Mouse (Mus musculus) heart, adult 2 months (tissue): ENCODE measurements around the gene Cap1. TPM values are rescaled to one million over a fixed set of nuclear protein-coding genes. Genes with fewer than 3 reads are reported as not detected.

Experiments
- DNase-seq, 2 experiments: peaks; one replicate each; pipeline ENCODE4 v3.0.0; 2021
- H3K27ac ChIP-seq: fragments of 200-600 bp; 2 replicates; pipeline ENCODE4 v1.8.1; 2022
- H3K27me3 ChIP-seq: fragments of 200-500 bp; 2 replicates; pipeline ENCODE4 v1.6.1; 2012; ENCODE audit warnings: mild to moderate bottlenecking, low read length, inconsistent platforms, mixed read lengths; ENCODE audit not compliant: control insufficient read depth, insufficient read depth
- H3K36me3 ChIP-seq: fragments of 200-500 bp; 2 replicates; pipeline ENCODE4 v1.6.1; 2012; ENCODE audit warnings: low read length, inconsistent platforms; ENCODE audit not compliant: control insufficient read depth, insufficient read depth
- H3K4me1 ChIP-seq: fragments of 200-500 bp; 2 replicates; pipeline ENCODE4 v1.6.1; 2011; ENCODE audit warnings: low read length; ENCODE audit not compliant: control insufficient read depth, insufficient read depth
- H3K4me3 ChIP-seq: fragments of 200-600 bp; 2 replicates; pipeline ENCODE4 v1.8.1; 2022
- H3K79me2 ChIP-seq: fragments of 200-500 bp; replicated peaks from 2 replicates; pipeline ENCODE4 v1.6.1; 2012; ENCODE audit warnings: mild to moderate bottlenecking, inconsistent platforms, low read length, moderate library complexity, mixed read lengths; ENCODE audit not compliant: control insufficient read depth, insufficient read depth
- H3K9ac ChIP-seq: fragments of 200-500 bp; 2 replicates; pipeline ENCODE4 v1.6.1; 2012; ENCODE audit warnings: low read depth, mild to moderate bottlenecking, control low read depth, inconsistent platforms, low read length, mixed read lengths
- CTCF ChIP-seq: fragments of 200-600 bp; IDR thresholded peaks from 2 replicates; pipeline ENCODE4 v1.8.1; 2022; ENCODE audit warnings: antibody characterized with exemption, mild to moderate bottlenecking, moderate library complexity
- EP300 ChIP-seq: fragments of 200-500 bp; IDR thresholded peaks from 2 replicates; pipeline ENCODE4 v1.6.1; 2011; ENCODE audit warnings: low read depth, low read length, control low read depth; ENCODE audit not compliant: insufficient read depth
- POLR2A ChIP-seq: fragments of 200-500 bp; IDR thresholded peaks from 2 replicates; pipeline ENCODE4 v1.6.1; 2011; ENCODE audit warnings: mild to moderate bottlenecking, low read depth, low read length, control low read depth; ENCODE audit not compliant: insufficient read depth
- WGBS: fragments of 180-500 bp; shearing (Covaris S2); methylation state at CpG from one replicate; pipeline ENCODE4 v1.1.7; 2018; 5-methylcytosine and 5-hydroxymethylcytosine counted together
- intact Hi-C: fragments of 180-260 bp; cut with DNase I; formaldehyde crosslinking; loops from one replicate; pipeline ENCODE4 v1.15.1; 2025
- polyA plus RNA-seq: library from polyadenylated mRNA; depleted of rRNA; stranded (reverse); fragments of >200 nt; gene quantifications from 2 replicates; pipeline ENCODE4 v1.2.3, GENCODE M21; 2012
- total RNA-seq, 2 experiments: library from RNA; stranded (reverse); gene quantifications; 2 replicates each; pipeline ENCODE4 v1.2.3; 2021

Gene Cap1
- total and polyA plus RNA-seq, 3 experiments: 38.3 to 53.4 (median 48.4) TPM

GRCm38 (mm10) chr4:122873512-122873911 lies 12.3 kb downstream of the Cap1 start:
- 46% methylated on average over 4 of the region's 4 CpGs for WGBS
- intact Hi-C loops: no loop called here
- TF ChIP-seq CTCF (no peak), POLR2A (no peak), EP300 (no peak)
- peaks cover 28% of the 10 kb centered on the region for H3K36me3 ChIP-seq
- H3K9ac ChIP-seq: no peak overlapping the region
- DNase-seq: no peak
- H3K27ac ChIP-seq: no peak overlapping the region
- peaks cover 20% of the 10 kb centered on the region for H3K4me1 ChIP-seq
- H3K4me3 ChIP-seq: no peak overlapping the region
- peaks cover 8% of the 10 kb centered on the region for H3K79me2 ChIP-seq
- H3K27me3 ChIP-seq: no peaks in the 10 kb centered on the region

DNA sequence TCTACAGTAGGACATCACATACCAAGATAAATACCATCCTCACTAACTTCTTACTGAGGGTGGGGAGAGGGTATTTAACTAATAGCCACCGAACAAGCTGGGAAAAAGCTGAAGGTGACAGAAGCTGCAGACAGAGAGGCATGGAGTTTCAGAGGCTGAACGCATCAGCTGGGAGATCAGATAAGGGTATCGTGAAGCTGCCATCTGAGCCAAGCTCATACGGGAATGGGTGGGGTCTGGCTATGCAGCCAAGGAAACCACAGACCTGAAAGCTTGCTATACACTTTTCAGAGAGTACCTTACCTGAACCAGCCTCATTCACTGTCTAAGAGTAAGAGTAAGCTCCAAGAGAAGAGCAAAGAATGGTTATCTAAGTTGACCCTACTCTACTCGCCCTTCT lies 12.9 kb downstream of the Cap1 start:
- Histone ChIP-seq H3K27me3 (no peaks in the 10 kb centered on the region), H3K4me1 (peaks cover 17% of the 10 kb centered on the region), H3K9ac (no peak overlapping the region), H3K79me2 (peaks cover 8% of the 10 kb centered on the region), H3K36me3 (peaks cover 26% of the 10 kb centered on the region), H3K4me3 (no peak overlapping the region), H3K27ac (no peak overlapping the region)
- DNase-seq: no peak
- intact Hi-C loops: no loop called here
- TF ChIP-seq POLR2A: no peak
- no peak for TF ChIP-seq CTCF
- TF ChIP-seq EP300: no peak
- WGBS: 41% methylated on average over 5 of the region's 5 CpGs

GRCm38 (mm10) chr4:122871989-122872388 lies 13.9 kb downstream of the Cap1 start:
- WGBS: 49% methylated on average over 2 of the region's 2 CpGs
- Histone ChIP-seq H3K4me3 (no peak overlapping the region), H3K4me1 (peaks cover 17% of the 10 kb centered on the region), H3K27me3 (no peaks in the 10 kb centered on the region), H3K79me2 (peaks cover 8% of the 10 kb centered on the region), H3K9ac (no peak overlapping the region), H3K36me3 (peaks cover 23% of the 10 kb centered on the region), H3K27ac (no peak overlapping the region)
- DNase-seq: no peak
- no peak for TF ChIP-seq EP300
- TF ChIP-seq CTCF: no peak
- no peak for TF ChIP-seq POLR2A
- intact Hi-C loops: no loop called here

GRCm38 (mm10) chr4:122871269-122871668 lies 14.6 kb downstream of the Cap1 start:
- H3K4me3 ChIP-seq: no peak overlapping the region
- H3K79me2 ChIP-seq: peaks cover 6% of the 10 kb centered on the region
- no peak overlapping the region for H3K9ac ChIP-seq
- H3K27me3 ChIP-seq: no peaks in the 10 kb centered on the region
- H3K36me3 ChIP-seq: peaks cover 24% of the 10 kb centered on the region
- H3K27ac ChIP-seq: no peak overlapping the region
- peaks cover 16% of the 10 kb centered on the region for H3K4me1 ChIP-seq
- WGBS: 91% methylated on average over 11 of the region's 11 CpGs
- intact Hi-C loops: no loop called here
- DNase-seq: no peak
- TF ChIP-seq CTCF (no peak), POLR2A (no peak), EP300 (no peak)

DNA sequence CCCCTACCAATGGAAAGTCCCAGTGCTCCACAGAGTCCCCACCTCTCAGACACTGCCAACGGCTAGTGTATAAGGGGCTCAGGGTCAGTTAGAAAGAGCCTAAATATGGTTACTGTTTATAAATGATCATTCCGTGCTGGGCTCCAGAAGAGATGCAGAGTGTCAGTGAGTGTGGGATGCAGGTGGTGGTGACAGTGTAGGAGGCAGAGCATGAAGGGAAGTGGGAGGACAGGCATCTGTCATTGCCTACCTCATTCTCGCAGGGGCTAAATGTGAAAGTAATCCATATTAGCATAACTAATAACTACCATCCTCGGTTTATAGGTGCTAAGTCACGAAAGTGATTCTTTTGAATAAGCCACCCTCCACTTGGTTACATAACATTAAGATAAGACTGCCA lies 15.1 kb downstream of the Cap1 start:
- H3K36me3 ChIP-seq: peaks cover 24% of the 10 kb centered on the region
- WGBS: 69% methylated on average over 5 of the region's 5 CpGs
- intact Hi-C loops: no loop called here

DNA sequence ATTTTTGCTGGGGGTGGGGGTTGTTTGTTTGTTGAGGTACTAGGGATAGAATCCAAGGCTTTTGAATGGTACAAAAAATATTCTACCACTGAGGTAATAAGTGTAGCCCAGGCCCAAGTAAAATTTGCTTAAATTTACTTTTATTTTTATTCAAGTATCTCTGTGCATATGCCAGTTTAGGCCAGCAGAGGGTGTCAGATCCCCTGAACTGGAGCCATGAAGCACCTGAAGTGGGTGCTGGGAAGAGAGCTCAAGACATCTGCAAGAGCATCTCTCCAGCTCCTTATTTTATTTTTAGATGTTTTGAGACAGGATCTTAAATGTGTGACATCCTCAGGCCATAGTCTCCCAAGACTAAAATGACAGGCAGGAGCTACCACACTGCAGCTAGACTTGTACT lies 15.8 kb downstream of the Cap1 start:
- intact Hi-C loops: no loop called here
- H3K27me3 ChIP-seq: no peaks in the 10 kb centered on the region

More for the DNA sequence above, 15.1 kb downstream of the Cap1 start:
- no peak for DNase-seq
- H3K4me3 ChIP-seq: no peak overlapping the region
- no peaks in the 10 kb centered on the region for H3K27me3 ChIP-seq
- H3K27ac ChIP-seq: no peak overlapping the region
- peaks cover 16% of the 10 kb centered on the region for H3K4me1 ChIP-seq
- no peak overlapping the region for H3K9ac ChIP-seq
- peaks cover 6% of the 10 kb centered on the region for H3K79me2 ChIP-seq
- TF ChIP-seq POLR2A (no peak), CTCF (no peak), EP300 (no peak)

More for the DNA sequence above, 15.8 kb downstream of the Cap1 start:
- Histone ChIP-seq H3K27ac (no peak overlapping the region), H3K79me2 (peaks cover 3% of the 10 kb centered on the region; the same call in 1 of the 2 replicates), H3K4me3 (no peak overlapping the region), H3K9ac (no peak overlapping the region), H3K36me3 (peaks cover 20% of the 10 kb centered on the region), H3K4me1 (peaks cover 14% of the 10 kb centered on the region)
- TF ChIP-seq EP300 (no peak), CTCF (peak; percentile 72)
- no peak for DNase-seq
